Mouse (Mus musculus) limb, embryonic 11.5 days (tissue): ENCODE measurements at regions not wholly inside any gene's neighbourhood (a gene's known extent, or its start where the extent isn't known, plus 50 kb on each side); places are given as distances from the start of the nearest gene placed in this dataset.

Source experiments
- ATAC-seq: fragments of 200-750 bp; cut with Nextera tagmentation; 2 replicates; pipeline ENCODE4 v1.8.0; 2017; ENCODE audit warnings: low read depth; ENCODE audit not compliant: insufficient number of reproducible peaks, low FRiP score, low TSS enrichment
- DNase-seq: peaks from one replicate; pipeline ENCODE4 v3.0.0-alpha.2; 2015; ENCODE audit warnings: low spot score
- H3K27ac ChIP-seq: fragments of 300-500 bp; sonication (generic); replicated peaks from 2 replicates; pipeline ENCODE4 v1.5.1; 2014; ENCODE audit warnings: low read depth, mild to moderate bottlenecking, low read length
- H3K27me3 ChIP-seq: fragments of 300-500 bp; sonication (generic); 2 replicates; pipeline ENCODE4 v1.6.1; 2014; ENCODE audit warnings: mild to moderate bottlenecking, low read length, mixed read lengths; ENCODE audit not compliant: control insufficient read depth, insufficient read depth
- H3K36me3 ChIP-seq: fragments of 300-500 bp; sonication (generic); 2 replicates; pipeline ENCODE4 v1.6.1; 2014; ENCODE audit warnings: mild to moderate bottlenecking, low read length, moderate library complexity, mixed read lengths; ENCODE audit not compliant: control insufficient read depth, insufficient read depth
- H3K4me1 ChIP-seq: fragments of 300-500 bp; sonication (generic); 2 replicates; pipeline ENCODE4 v1.6.1; 2014; ENCODE audit warnings: low read length, mixed read lengths; ENCODE audit not compliant: control insufficient read depth, insufficient read depth
- H3K4me2 ChIP-seq: fragments of 300-500 bp; sonication (generic); 2 replicates; pipeline ENCODE4 v1.6.1; 2014; ENCODE audit warnings: low read depth, mild to moderate bottlenecking, moderate library complexity; ENCODE audit not compliant: severe bottlenecking
- H3K4me3 ChIP-seq: fragments of 300-500 bp; sonication (generic); 2 replicates; pipeline ENCODE4 v1.5.1; 2014; ENCODE audit warnings: low read depth, low read length
- H3K9ac ChIP-seq: fragments of 300-500 bp; sonication (generic); 2 replicates; pipeline ENCODE4 v1.6.1; 2014; ENCODE audit warnings: mild to moderate bottlenecking, low read length
- H3K9me3 ChIP-seq: fragments of 300-500 bp; sonication (generic); 2 replicates; pipeline ENCODE4 v1.6.1; 2016; ENCODE audit warnings: low read length; ENCODE audit not compliant: control insufficient read depth
- WGBS: fragments of 180-500 bp; shearing (Covaris S2); extraction: QIAGEN DNeasy Blood & Tissue Kit; methylation state at CpG from one replicate; pipeline ENCODE4 v1.1.7; 2014; 5-methylcytosine and 5-hydroxymethylcytosine counted together

DNA sequence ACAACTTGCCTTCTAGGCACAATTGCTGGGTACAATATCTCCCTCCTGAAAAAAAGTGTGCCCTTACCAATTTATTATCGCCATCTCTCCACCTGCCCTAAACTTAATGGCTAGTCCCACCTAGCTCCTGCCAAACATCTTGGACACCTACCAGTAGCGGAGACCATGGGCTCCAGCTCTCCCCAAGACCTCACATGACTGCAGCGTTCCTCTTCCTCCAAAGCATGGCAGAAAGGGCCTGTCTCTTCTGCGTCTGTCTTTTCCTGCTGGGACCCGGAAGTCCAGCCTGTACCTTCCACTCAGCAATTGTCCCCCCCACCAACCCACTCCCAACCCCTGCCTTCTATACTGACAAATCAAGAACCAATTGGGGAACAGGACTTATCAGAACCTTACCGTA lies 63.1 kb upstream of the Usp24 start:
- Histone ChIP-seq H3K4me2 (no peak overlapping the region), H3K36me3 (no peaks in the 10 kb centered on the region), H3K4me1 (no peaks in the 10 kb centered on the region), H3K9ac (no peak overlapping the region), H3K9me3 (no peaks in the 10 kb centered on the region), H3K27ac (no peak overlapping the region), H3K27me3 (no peaks in the 10 kb centered on the region), H3K4me3 (no peak overlapping the region)
- WGBS = 96% methylated on average over 6 of the region's 6 CpGs
- no peak for ATAC-seq
- DNase-seq = no peak

DNA sequence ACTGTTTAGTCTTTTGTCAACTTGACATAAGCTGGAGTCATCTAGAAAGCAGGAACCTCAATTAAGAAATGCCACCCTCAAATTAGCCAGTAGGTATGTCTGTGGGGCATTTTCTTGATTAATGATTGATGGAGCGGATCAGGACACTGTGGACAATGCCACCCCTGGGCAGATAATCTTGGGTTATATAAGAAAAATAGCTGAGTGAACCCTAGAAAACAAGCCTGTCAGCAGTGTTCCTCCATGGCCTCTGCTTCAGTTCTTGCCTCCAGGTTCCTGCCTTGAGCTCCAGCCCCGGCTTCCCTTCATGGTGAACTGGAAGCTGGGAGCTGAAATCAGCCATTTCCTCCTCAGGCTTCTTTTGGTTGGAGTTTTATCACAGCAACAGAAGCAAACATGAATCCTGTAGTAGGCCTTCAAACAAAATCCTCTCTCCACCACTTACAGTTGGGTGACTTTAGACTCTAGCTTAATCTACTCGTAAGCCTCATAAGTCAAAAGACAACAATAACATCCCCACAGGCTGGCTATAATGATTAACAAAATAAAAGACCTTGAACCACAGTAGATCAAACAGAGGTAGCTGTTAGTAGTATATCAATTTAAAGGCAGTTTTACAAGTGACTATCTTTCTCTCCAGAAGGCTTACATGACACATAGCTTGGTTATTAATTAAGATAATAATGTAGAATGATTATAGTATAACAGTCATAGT lies 61.1 kb upstream of the Usp24 start:
- no peak for DNase-seq
- no peak overlapping the region for H3K27ac ChIP-seq

DNA sequence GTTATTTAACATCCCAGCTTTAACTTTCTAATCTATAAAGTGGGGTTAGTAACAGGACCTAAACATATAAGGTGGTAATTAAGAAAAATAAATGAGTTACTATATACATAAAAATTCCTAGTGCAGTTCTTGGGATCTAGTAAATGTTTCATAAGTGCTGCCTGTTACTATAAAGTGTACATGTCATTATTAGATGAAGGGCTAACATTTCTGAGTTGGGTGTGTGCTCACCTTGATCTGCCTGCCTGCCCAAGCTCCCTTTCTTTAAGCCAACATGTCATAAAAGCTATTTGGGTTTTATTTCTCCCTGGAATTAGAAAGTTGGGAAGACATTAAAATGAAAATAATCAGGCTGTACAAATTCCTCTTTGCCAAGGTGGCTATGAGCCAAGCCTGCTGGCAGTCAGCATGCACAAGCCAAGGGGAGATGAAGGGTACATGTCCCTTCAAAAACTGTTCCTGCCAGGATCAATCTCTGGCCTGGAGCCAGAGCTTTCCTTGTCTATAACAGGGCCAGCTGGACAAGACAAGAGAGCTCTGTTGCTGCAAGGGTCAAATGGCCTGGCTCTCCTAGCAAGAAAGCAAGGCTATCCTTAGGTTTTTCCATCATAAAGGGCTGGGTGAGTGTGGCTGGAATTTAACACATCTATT lies 59.9 kb upstream of the Usp24 start:
- no peaks in the 10 kb centered on the region for H3K4me1 ChIP-seq
- DNase-seq (no peak), ATAC-seq (no peak)
- H3K9ac ChIP-seq = no peak overlapping the region
- no peaks in the 10 kb centered on the region for H3K9me3 ChIP-seq
- no peaks in the 10 kb centered on the region for H3K36me3 ChIP-seq
- no peak overlapping the region for H3K4me3 ChIP-seq
- H3K4me2 ChIP-seq = no peak overlapping the region
- no peaks in the 10 kb centered on the region for H3K27me3 ChIP-seq
- no peak overlapping the region for H3K27ac ChIP-seq

More for the DNA sequence above, 61.1 kb upstream of the Usp24 start:
- 87% methylated on average over 3 of the region's 3 CpGs for WGBS
- Histone ChIP-seq H3K27me3 (no peaks in the 10 kb centered on the region), H3K4me1 (no peaks in the 10 kb centered on the region), H3K4me2 (no peak overlapping the region), H3K9me3 (no peaks in the 10 kb centered on the region), H3K9ac (no peak overlapping the region), H3K4me3 (no peak overlapping the region), H3K36me3 (no peaks in the 10 kb centered on the region)
- ATAC-seq = no peak

DNA sequence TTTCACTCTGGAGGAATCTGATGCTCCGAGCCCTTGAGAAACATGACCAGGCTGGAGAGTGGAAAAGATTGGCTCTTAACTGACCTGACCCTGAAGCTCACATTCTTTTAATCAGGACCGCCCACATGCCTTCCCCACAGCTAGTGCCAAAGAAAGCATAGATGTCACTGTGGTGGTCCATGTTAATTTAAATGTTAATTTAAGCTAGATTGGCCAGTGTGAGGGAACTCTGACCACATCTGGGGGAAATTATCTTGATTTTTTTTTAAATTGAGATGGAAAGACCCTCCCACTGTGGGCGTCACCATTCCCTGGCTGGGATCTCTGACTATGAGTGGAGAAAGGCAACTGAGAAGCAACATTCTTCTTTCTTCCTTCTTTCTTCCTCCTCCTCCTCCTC lies 54.6 kb upstream of the Usp24 start:
- Histone ChIP-seq H3K4me3 (no peak overlapping the region), H3K4me1 (no peaks in the 10 kb centered on the region), H3K27ac (no peak overlapping the region), H3K4me2 (no peak overlapping the region), H3K9ac (no peak overlapping the region), H3K9me3 (no peaks in the 10 kb centered on the region), H3K27me3 (no peaks in the 10 kb centered on the region), H3K36me3 (no peaks in the 10 kb centered on the region)
- no peak for ATAC-seq
- 79% methylated on average over 3 of the region's 3 CpGs for WGBS
- DNase-seq = no peak

DNA sequence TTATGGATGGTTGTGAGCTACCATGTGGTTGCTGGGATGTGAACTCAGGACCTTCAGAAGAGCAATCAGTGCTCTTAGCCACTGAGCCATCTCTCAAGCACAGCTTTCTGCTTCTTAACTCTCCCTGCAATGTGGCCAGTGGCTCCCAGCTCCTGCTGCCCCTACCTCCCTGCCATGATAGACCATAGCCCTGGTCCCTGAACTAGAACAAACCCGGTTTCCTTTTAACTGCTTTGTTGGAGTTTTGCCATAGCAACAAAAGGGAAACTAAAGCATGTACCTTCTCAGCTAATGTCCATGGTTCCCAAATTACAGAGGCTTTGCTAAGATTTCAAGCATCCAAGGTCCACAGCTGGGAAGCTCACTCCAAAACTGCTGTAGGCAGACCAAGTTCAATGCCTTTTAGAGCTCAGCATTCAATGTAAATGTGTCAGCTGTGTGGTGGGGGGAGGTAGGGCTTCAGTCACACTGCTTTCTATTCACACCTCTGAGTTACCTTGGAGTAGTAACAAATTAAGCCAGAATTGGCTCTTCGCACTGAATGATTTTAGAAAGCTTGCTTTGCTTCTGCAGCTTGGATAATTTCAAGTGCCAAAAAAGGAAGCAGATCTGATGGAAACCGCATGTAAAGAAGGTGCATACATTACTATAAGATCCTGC lies 54.0 kb upstream of the Usp24 start:
- no peaks in the 10 kb centered on the region for H3K36me3 ChIP-seq
- H3K4me2 ChIP-seq = no peak overlapping the region
- H3K27me3 ChIP-seq = no peaks in the 10 kb centered on the region
- ATAC-seq (no peak), DNase-seq (no peak)
- no peaks in the 10 kb centered on the region for H3K9me3 ChIP-seq
- 78% methylated on average over 3 of the region's 3 CpGs for WGBS
- no peak overlapping the region for H3K27ac ChIP-seq
- H3K9ac ChIP-seq = no peak overlapping the region
- H3K4me1 ChIP-seq = no peaks in the 10 kb centered on the region
- H3K4me3 ChIP-seq = no peak overlapping the region

DNA sequence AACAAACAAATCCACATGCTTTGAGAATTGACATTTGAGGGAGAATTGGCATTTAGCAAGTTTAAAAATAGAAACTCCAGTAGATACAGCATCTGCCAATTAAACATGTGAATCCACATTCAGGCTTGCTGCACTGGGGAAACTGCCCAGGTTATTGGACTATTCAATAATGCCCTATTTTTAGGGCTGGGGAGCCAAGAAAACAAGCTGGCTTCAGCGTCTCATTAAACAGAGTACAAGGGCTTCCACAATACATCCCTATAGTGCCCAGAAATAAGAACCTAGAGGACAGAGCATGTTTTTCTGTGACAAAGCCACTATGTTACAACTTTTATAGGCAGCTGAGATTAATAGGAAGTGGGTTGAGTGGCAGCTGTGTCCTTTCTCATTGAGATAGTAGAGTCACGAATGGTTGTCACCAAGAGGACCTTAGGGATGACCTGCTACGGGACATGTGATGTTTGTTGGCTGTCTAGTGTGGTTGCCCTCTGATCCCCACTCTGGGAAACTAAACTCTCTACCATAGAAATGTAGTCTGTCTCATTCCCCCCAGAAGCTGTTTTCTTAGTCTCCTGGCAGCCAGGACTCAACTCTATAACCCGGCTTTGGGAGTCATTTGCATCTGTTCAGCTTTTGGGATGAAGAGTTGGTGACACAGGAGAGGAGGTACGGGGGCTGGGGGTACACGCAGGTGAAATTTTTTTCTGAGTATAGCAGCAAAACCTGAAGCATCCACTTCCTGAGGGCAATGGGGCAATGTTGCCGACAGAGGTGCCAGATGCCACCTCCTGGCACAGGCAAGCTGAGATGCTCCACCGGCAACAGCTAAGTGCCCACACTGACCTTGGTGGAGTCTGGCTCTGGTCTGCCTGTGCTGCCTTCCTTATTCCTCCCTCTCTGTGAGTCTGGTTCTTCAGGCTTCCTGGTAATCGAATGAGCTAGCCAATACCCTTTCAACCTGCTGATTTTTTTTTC lies 53.0 kb upstream of the Usp24 start:
- no peak overlapping the region for H3K4me3 ChIP-seq
- 82% methylated on average over 9 of the region's 9 CpGs for WGBS
- no peak overlapping the region for H3K9ac ChIP-seq
- H3K27me3 ChIP-seq = no peaks in the 10 kb centered on the region
- H3K4me1 ChIP-seq = no peaks in the 10 kb centered on the region
- no peaks in the 10 kb centered on the region for H3K9me3 ChIP-seq
- ATAC-seq (no peak), DNase-seq (no peak)
- H3K4me2 ChIP-seq = no peak overlapping the region
- no peak overlapping the region for H3K27ac ChIP-seq
- H3K36me3 ChIP-seq = no peaks in the 10 kb centered on the region
